Mouse (Mus musculus) cortical plate, adult 2 months (tissue): Measurements from ENCODE around the gene Cbx1.

Experiments used
- CTCF ChIP-seq: fragments of 200-500 bp; IDR thresholded peaks from 2 replicates; pipeline ENCODE4 v1.5.1; 2011; ENCODE audit warnings: mild to moderate bottlenecking, control low read depth, low read length; ENCODE audit not compliant: insufficient read depth; ENCODE audit errors: extremely low read depth
- POLR2A ChIP-seq: fragments of 200-500 bp; IDR thresholded peaks from 2 replicates; pipeline ENCODE4 v1.6.1; 2011; ENCODE audit warnings: mild to moderate bottlenecking, low read length, control low read depth; ENCODE audit not compliant: insufficient read depth; ENCODE audit errors: extremely low read depth

DNA sequence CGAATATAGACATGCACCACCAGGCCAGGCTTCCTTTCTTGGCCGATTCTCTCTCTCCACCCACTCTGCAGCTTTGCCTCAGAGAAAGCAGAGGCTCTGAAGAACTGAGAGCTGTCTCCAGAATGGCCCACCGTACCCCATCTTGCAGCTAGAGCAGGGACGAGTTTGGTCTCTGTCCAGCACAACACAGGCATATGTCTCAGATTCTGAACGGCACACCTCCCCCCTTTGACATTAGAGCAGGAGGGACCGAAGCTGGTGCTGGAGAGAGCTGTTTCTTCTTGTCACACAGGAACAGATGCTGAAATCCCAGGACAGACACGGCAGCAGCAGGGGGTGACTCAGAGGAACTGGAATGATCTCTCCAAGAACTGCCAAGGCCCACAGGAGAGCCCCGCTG lies 51.4 kb downstream of the Cbx1 start:
- no peak for TF ChIP-seq CTCF
- TF ChIP-seq POLR2A, result 0 out of 2 replicates have a peak, but pooled peaks have one; percentile 36
